Mouse (Mus musculus): ENCODE measurements around the gene Spcs2.

Spcs2 gene

DNA sequence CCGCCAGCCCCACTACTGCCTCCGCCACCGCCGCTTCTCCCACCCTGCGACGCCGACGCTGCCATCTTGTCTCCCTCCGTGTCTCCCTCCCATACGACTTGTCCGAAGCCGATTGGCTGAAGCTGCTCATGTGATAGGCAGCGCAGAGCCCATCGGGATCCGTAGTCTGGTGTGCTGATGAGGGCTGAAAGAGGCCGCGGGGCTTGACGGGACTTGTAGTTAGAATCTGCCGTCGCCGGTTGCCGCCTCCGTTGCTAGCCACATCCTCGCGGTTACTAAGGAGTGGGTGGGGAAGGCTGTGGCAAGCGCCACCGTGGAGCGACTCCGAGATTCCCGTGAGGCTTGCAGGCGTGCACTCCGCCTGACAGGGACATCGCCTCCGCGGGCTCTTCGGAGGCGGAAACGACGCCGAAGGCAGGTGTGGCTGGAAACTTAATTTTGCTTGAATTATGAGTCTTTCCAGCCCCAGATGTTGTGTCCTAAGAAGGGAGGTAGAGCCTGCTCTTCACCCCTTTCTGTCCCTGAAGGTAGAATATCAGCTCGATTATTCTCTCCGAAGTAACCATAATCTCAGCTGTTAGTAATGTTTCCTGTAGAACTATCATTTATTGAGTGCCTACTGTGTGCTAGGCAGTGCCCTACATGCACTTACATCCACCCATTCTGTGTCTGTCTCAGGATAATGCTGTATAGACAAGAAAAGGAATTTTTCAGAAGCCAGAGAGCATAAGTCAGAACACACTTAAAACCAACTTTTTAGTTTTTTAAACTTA, 4.3 kb downstream of the Spcs2 start, which contains the start of gene Xrra1:
Gene Xrra1 (plus strand): TSS at position 304 of the 773 bp plus-strand sequence.
- peak; percentile 97 for DNase-seq

DNA sequence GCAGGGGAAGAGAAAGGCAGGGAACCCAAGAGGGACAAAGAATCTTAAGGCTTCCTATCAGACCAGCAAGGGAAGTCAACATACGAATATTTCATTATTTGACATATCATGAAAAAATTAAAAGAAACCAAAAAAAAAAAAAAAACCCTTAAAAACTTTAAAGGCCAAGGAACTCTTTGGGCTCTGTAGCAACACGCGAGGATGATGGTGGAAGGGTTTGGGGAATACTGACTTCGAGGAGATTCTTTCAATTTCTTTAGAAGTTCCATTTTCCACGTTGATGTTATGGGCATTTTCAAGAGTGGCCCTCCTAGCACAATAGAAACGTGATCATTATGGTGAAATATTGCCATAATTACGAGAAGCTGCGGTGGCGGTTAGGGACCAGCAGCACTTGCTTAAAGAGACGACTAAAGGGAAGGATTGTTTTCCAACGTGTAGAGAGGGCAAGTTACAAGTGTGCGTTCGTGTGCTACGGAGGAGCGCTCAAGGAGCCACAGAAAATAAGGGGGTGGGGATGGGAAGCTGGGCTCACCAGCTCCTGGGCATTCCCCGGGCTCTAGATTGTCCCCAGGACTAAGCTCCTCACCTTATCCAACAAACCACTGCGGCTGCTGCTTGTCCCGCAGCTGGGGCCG, 5.0 kb downstream of the Spcs2 start:
- no peak for DNase-seq

DNA sequence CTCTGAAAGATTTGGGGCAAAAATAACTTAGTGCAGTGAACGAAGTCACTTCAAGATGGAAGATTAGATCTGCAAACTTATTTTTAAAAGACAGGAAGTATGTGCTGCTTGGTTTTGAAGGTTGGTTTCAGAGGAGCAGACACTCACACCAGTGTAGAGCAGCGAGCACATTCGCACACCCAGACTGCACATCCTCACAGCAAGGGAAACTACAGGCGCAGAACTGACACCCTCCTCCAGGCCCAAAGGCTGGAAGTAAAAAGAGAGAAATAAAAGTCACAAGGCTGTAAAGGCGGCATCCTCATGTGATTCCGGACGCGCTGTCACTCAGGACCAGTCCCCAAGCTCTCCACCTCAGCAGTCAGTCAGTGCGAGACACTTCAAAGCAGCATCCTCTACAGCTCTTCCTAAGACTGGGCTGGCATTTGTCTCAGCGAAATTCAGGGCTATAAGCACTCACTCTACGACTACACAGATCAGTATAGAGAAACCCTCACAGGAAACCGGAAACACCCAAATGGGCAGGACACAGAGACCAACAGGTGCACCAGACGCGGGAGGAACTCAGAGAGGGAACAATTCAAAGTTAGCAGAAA, 6.9 kb downstream of the Spcs2 start:
- no peak for DNase-seq

DNA sequence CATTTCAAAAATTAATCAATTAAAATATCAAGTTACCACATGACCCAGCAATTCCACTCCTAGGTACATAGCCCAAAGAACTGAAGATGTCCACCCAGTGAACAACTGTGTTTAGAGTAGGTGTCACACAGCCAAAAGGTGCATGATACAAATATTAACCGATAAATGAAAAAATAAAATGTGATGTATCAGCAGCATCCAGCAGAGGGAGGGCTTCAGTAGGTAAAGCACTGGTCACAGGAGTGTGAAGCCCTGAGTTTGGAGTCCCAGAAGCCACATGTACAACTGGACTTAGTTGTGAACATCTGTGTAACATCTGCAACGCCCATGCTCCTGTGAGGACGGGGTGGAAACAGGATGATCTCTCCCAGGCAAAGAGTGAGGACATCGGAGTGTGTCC, 9.0 kb downstream of the Spcs2 start:
- DNase-seq = no peak

DNA sequence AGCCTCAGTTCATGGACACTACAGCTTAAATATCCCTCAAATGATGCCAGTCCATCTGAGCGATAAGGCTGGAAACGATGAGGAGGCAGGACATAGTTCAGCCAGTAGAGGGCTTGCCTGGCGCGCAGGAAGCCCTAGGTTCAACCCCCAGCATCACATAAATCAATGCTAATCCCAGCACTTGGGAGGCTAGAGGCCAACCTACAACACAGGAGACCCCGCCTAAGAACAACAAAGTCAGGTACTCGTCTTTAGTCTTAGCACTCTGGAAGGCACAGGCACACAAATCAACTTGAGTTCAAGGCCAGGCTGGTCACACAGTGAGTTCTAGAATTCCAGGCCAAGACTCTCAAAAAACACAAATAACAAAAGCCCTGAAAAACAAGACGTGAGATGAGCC, 9.9 kb downstream of the Spcs2 start:
- no peak for DNase-seq

DNA sequence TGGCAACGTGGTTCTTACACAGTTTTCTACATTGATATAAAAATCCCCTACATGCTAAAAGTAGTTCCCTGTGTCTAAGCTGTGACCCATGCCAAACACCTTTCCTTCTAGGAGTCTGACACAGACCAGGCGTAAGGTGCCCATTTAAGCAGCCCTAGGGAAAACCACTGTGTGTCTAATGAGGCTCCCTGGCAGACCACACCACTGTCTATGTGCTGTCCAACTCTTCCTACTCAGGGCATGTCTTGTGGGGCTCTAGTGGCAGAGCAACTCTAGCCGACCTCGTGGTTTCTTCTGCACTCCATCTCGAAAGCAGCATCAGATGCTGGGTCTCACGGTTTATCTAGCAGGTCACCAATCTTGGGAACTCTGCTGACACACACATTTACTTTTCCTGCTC, 11.6 kb downstream of the Spcs2 start:
- no peak for DNase-seq

DNA sequence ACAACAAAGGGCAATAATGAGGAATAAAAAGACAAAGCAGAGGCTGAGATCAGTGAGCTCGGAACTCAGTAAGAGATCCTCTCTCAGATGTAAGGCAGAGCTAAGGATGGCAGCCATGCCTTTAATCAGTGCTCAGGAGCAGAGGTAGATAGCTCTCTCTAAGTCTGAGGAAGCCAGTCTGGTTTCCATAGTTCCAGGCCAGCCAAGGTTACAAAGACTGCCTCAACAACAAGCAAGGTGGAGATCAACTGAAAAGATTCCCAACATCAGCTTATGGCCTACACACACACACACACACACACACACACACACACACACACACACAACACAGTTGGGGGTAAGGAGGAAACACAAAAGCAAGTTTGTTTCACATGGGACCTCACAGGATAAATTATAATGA, 12.1 kb downstream of the Spcs2 start:
- DNase-seq = no peak

DNA sequence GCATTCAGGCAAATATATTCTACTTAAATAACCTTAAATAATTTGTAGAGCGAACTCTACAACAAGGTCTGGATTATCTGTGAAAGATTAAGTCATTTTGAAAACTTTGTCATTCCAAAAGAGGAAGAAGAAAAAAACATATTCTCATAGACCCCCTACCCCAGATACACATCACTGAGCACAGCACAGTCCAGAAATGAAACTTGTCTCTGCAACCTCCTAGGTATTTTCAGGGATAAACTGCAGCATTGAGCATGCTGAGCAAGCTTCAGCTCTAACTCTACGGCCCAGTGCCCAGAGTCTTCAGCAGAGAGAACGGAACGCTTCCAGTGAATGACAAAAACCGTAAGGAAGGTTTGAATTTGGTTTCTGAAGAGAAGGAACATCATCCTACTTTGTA, 12.7 kb downstream of the Spcs2 start:
- no peak for DNase-seq

DNA sequence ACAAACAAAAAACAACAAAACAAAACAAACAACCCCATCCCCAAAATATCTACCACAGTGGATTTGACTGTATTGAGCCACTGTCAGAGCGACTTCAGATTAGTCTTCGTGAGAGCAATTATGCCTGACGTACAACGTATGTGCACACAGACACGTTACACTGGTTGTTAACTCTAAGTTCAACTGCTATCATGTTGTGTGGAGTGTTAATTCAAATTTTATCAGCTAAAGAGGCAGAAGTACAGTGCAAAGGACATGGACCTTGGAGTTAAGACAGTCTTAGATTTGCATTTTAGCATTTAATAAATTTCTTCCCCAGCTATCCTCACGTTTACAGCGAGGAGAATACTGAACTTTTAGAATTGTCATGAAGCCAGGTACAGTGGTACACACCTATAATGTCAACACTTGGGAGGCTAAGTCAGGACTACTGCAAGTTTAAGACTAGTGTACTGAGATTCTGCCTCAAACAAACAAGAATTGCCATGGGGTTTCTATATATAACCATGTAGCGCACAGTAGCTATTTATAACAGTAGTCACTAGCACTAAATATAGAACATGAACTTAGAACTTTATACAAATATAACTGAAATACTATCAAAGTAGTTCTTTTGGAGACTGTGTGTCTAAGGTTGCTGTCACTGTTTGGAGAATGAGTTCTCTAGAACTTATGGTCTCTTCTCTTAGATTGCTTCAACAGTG, 17.6 kb downstream of the Spcs2 start:
- no peak for DNase-seq

DNA sequence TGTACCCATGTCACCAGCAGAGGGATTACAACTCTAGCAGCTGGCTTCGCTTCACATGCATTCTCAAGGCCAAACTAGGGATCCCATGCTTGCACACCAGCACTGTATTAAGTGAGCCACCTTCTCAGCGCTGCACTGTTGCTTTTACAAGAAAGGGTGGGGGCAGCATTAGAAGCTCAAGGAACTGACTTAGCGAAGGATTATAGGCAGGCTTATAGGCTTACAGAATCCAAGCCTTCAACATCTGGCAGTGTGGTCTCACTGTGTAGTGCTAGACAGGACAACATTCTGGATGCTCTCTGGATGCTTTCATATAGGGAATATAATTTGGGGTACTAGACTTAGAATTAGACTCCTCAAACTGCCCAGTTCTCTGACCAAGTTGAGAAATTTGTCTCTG, 25.0 kb downstream of the Spcs2 start:
- no peak for DNase-seq

DNA sequence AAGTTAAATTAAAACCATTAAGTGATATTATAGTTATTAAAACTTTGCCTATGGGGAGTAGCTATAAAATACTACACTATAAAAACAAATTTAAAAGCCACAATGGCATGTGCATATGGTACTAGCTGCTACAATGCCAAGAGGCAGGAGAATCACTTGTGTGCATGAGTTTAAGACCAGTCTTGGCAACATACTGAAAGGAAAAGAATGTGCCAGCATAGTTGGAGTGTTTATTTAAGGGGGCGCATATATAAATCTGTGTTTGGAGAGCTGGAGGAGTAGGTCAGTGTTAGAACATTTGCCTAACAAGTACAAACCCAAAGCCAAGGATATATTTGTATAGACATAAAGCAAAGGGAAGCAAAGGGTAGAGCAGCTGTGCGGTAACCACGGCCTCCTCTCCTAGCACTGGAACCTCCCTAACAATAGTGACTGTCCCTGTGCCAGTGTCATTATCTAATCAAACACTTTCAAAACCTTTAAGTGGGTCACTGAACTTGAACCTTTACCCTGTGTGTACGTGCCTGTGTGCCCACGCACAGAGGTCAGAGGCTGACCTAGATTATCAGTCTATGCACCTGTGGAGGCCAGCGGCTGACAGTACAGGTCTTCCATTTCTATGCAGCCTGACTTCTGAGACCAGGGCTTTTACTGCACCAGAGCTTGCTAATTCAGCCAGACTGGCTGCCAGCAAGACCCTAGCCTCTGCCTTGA, 25.7 kb downstream of the Spcs2 start:
- DNase-seq = no peak

DNA sequence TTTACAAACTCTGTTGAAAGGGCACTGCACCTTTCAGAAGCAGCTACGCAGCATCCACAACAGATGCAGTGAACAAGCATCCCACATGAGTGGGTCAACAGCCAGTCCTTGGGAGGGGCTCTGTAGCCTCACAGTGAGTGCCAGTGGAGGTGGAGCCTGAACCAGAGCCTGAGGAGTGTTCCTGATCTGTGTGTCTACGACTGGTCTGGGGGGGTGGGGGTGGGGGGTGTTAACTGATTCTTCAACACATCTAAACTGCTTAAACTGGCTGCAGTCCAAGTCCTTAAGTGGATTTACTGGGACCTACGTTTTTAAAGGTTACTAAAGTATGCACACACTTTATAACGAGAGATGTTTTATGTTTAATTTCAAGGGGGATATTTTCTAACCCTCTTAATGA, 26.5 kb downstream of the Spcs2 start:
- no peak for DNase-seq

DNA sequence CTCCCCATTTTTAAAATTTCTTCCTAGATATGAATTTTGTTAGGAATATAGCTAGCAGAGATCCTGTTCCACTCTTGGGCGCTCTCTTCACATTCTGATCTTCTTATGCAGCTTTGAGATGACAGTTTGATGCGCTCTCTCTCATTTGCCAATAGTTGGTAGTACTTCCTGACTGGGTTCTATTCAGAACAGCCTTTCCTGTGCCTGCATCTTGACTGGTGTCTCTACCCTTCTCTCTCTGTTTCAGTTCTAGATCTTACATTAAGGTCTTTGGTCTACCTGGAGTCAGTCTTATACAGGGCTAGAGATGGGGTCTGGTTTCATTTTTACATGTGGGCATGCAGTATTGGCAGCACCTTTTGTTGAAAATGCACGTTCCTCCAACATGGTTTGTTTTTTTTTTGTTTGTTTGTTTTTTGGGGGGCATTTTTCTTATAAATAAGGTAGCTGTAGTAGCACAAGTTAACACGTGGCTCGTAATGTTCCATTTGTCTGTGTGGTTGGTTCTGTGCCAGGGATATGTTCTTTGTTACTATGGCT, 28.9 kb downstream of the Spcs2 start:
- DNase-seq = no peak

DNA sequence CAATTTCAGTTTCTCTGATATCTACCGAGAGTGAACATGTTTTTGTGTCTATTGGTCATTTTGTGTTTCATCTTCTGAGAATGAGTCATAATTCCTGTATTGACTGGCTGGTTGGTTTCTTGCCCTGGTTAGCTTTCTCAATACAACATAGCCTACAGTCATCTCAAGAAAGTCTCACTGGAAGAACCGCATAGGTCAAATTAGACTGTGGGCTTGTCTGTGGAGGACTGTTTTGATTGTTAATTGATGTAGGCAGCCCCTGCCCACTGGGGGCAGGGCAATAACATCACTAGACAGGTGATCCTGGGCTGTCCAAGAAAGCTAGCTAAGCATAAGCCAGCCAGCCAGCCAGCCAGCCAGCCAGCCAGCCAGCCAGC, 29.4 kb downstream of the Spcs2 start:
- no peak for DNase-seq

DNA sequence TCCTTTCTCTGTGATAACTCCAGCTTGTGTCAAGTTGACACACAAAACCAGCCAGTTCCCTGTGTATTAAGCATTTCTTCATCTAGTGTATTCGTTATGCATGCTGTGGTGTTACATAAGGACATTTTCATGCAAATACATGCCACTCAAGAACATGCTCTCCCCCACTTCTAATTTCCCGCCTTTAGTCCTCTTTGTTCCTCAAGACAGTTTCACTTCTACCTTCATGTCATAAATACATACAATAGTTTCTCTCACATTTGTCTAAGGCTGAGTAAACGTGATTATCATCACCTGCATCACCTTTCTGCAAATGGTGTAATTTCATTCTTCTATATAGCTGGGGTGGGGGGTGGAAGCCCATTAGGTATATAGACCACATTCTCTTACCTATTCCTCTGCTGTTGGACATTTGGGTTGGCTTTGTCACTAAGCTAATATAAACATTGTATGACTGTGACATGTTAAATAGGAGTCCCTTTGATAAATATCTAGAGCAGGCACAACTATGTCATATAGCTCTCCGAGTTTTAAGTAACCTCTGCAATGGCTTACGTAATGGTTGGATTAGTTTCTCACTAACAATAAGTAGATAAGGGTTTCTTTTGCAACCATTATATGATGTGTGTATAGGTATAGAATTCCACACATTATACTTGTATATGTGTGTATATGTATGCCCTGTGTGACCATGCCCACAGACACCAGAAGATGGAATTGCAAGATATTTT, 30.0 kb downstream of the Spcs2 start:
- no peak for DNase-seq

DNA sequence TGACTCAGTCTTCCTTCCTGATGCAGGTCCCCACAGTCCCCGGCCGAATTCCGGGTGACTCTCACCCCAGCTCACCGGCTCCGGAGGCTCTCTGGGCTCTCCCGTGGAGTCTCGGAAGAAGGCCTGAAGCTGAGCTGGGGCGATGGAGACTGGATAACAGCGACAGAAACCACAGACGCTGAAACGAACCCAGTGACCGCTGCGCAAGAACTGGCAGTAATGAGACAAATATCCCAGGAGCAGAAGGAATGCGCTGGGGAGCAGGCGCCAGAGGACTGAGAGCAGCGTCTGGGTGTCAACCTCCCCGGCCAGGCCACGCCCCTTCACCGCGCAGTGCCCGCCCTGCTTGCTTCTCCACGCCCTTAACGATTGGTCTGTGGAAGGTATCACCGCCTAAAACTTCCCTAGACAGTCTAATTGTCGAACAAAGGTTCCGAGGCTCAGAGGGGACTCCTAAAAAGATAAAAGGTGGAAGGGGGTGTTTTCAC, 35.1 kb downstream of the Spcs2 start, which contains the start of gene Neu3:
Gene Neu3 (minus strand): TSS at position 335 of the 488 bp plus-strand sequence.
- DNase-seq = peak; percentile 96

DNA sequence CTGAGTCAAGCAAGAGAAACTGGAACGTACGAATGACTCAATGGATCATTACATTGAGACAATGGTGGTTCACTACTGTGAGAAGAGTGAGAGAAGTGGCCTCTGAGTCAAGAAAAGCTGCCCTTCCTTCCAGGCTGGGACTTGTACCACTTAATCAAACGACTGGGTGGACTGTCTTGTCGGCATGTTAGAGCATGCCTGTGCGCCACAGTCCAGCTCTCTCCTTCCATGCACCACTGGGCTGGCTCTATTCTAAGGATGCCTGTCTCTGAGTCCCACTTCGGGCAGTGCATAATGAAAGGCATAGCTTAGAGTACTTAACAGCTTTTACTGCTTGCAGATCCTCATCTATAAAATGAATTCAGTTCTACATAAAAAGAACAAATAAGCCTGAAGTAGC, 37.2 kb downstream of the Spcs2 start:
- no peak for DNase-seq

DNA sequence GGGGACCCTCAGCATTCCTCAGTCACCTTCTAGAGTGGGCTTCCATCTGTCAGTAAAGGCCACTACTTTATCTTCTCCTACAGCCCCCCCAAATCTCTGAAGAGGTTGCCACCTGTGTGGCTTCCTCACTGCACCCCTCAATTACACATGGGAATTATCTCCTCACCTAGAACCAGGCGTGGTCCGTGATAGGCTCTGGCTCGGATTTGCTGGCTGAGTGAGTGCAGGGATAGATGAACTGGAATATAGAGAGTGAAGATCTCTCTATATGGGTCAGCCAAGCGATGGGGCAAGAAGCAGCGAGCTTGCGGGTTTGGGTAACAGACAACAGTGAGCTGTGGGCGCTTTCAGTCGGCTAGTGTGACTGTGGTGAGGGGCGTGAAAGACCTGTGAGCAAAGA, 37.8 kb downstream of the Spcs2 start:
- DNase-seq = no peak

DNA sequence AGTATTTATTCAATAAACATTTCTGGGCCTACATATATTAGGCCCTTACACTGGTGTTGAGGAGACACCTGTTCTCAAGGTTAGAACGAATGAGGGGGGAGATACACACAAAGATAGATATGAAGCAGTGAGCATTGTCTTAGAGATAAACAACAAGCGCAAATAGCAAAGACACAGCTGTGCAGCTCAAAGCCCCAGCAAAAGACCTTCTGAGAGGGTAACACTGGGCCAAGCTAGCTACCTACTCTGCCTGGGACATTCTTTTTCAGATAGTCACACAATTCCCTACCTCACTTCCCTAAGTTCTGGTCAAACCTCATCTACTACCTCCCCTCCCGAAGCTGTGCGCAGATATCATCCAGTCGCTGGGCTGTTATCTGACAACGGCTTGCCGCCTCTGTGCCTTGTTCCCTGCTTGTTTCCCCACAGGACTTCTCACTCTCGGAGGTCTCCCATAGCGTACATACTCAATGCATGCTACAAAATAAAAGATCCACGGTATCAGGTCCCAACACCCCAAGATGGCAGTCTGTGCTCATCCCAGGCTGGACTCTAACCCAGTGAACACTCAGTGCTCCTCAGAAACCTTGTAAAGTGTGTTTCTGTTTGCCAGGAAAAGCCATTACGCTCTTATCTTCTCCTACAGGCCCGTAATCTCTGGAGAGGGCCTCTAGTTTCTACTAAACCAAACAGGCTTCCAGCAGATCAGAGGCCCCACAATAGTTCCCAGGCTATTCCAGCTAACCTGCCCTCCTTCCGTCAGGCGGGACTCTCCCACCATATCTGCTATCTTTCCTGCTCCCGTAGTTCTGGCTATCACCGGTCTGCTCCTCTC, 38.4 kb downstream of the Spcs2 start:
- DNase-seq = no peak

DNA sequence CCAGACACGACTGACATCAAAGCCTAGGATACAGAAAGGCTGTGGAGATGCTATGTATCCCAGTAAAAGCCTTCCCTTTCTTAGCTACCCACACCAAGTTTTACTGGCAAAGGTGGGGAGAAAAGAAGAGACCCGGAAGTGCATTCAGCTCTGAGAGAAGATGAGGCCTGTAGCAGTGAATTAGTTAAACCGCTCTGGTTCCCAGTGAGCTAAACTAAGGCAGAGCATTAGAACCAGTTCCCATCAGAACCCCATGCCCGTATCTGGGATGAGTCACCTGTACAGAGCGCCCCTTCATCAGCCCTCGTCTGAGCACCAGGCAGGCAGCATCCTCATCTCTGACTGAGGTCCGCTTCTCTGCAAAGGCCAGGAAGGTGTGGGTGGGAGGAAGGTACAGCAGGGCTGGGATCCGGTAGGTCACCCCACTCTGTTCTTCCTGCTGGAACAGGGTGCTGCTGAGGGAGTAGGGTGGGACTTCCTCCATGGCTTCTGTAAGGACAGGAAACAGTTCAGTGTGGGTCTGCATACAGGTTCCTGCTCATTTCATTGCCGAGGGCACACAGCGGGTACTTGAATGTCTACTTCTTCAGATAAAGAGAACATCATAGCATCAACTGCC, 40.1 kb downstream of the Spcs2 start:
- DNase-seq = no peak
